Mouse (Mus musculus) neural tube, embryonic 10.5 days (tissue): ENCODE data around the gene Fabp3.

Experiments used
- DNase-seq: peaks from one replicate; pipeline ENCODE4 v3.0.0-alpha.2; 2017; ENCODE audit warnings: low spot score; ENCODE audit errors: extremely low spot score

The Fabp3 gene

DNA sequence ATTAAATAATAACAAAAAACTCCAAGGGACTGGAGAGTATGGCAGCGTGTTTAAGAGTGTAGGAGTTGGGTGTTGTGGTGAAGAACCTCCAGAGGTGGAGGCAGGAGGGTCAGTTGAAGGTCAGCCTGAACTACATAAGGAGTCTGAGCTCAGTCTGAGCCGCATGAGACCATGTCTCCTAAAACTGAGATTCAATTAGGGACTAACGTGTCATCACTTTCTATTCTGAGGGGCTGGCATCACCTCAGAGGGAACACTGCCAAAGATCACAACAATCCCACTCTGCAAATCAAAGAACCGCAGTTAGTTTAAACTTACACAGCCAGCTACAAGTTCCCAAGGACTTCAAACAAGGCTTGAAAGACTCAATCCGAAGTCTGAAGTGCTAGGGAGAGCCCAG lies 15.2 kb downstream of the Fabp3 start:
- DNase-seq, result no peak

DNA sequence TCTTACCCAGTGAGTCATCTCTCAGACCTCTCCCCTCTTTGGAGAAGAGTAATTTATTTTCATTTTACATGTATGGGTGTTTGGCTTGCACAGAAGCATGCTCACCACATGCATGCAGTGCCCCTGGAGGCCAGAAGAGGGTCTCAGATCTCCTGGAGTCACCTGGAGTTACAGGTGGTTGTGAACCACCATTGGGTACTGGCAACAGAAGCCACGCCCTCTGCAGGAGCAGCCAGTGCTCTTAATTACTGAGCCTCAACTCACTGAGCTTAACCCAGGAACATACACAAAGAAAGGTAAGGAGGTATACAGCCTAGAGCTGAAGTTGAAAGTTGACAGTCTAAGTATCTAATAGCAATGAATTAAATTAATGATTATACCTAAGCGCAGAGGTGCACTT lies 17.1 kb downstream of the Fabp3 start:
- no peak for DNase-seq

DNA sequence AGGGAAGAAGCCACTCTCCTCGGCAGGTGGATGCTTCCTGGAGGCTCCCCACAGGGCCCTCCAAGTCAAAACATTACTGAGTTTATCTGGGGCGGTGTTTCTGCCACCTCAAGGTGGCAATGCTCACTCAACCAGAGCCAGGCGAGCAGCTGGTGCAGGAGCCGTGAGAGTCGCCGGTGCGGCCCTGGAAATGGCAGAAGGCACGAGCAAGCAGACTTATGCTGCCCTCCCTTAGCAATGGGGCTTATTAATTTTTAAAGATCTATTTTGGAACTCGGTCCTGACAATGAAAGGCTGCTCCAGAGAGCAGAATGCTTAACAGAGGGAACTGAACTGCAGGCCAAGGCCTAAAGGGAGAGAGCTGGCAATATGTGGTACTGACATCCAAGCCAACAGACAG lies 19.0 kb downstream of the Fabp3 start:
- no peak for DNase-seq

DNA sequence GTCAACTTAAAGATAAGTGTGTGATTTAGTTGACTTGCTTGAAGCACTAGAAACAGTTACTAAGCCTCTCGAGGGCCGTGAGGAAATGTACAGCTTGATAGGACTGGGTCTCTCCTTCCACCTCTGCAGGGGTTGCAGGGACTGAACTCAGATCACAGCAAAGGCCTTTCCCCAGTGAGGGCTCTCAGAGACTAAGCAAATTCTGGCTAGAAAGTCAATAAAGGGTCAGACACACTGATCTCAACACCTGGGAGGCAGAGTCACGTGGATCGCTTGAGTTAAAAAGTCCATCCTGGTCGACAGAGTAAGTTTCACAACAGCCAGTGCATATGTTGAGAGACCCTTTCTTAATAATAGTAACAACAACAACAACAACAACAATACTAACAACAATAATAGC lies 27.5 kb downstream of the Fabp3 start:
- DNase-seq, result no peak

DNA sequence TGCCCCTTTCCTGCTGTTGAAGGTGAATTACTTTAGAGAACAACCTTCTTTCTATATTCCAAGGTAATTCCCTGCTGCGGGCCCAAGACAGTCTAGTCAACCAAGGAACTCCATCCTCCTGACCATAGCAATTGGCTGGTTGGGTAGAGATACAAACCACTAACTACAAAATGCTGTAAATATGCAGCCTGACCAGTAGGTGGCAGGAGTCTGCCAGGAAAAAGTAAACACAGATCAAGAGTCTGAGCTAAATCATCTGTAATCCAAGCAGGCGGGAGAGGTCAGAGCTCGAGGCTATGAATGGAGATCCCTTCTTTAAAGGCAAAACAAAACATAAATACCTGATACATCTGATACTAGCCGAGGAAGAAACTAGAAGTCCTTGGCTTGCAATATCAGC lies 33.3 kb downstream of the Fabp3 start:
- DNase-seq, result peak; percentile 56

DNA sequence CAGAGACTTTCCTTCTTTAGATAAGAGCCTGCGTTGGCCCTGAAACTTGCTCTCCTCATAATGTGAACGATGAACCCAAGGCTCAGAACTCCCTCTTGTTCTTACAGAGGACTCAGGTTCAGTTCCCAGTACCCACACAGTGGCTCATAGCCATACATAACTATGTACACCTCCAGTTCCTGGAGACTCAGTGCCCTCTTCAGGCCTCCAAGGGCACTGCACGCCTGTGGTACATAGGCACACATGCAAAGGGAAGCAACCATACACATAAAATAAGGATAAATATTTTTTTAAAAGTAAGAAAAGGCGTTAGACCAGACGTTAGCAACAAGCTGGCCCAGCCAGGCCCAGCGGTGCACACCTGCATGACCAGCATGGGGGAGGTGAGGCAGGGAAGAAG lies 41.3 kb downstream of the Fabp3 start:
- DNase-seq, result no peak

DNA sequence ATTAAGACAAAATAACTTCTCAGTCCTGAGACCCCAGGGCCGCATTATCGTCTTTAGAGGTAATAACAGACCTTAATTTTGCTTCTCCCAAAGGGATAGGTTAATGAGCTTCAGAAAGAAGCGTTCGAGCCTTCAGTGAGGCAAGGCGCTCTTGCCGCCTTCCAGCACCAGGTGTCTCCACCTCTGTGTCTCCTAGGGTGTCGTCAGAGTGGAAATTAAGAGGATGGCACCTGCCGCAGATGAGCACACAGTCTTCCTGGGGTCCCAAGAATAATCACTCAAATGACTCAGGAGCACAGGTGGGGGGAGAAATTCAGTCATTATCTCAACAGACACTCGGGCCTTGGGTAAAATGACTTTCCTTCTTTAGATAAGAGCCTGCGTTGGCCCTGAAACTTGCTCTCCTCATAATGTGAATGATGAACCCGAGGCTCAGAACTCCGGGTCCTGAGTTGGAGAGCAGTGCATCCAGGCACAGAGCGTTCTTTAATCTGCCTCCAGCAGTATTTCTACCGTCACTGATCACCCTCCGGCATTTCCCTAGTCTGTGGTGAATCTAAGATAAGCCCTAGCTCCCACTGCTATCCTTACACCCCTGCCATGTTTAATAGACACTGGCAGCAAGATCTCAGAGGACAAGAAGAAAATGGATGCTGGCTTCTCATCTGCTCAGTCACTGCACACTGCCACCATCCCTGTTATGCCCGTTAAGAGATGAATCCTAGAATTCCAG lies 42.5 kb downstream of the Fabp3 start:
- DNase-seq, result no peak

DNA sequence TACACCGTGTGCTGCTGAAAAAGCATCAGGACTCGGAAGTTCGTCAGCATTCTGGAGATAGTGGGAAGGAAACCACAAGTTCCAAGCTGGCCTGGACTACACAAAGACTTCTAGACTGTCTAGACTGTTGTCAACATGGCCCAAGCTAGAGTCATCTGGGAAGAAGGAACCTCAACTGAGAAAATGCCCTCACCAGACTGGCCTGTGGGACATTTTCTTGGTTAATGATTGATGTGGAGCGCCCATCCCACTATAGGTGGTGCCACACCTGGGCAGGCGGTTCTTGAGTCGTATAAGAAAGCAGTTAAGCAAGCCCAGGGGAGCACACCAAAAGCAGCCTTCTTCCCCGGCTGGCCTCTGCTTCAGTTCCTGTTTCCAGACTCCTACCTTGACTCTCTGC lies 44.2 kb downstream of the Fabp3 start:
- DNase-seq, result no peak

DNA sequence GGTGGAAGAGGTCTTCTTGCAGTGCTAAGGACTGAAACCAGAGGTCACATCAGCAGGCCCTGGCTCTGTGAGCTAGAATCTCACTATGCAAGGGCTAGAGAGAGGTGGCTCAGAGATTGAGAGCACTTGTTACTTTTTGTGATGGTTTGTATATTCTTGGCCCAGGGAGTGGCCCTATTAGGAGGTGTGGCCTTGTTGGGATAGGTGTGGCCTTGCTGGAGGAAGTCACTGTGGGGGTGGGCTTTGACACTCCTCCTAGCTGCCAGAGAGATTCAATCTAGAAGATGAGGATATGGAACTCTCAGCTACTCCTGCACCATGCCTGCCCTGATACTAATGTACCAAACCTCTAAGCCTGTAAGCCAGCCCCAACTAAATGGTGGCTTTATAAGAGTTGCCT lies 49.6 kb downstream of the Fabp3 start:
- no peak for DNase-seq

DNA sequence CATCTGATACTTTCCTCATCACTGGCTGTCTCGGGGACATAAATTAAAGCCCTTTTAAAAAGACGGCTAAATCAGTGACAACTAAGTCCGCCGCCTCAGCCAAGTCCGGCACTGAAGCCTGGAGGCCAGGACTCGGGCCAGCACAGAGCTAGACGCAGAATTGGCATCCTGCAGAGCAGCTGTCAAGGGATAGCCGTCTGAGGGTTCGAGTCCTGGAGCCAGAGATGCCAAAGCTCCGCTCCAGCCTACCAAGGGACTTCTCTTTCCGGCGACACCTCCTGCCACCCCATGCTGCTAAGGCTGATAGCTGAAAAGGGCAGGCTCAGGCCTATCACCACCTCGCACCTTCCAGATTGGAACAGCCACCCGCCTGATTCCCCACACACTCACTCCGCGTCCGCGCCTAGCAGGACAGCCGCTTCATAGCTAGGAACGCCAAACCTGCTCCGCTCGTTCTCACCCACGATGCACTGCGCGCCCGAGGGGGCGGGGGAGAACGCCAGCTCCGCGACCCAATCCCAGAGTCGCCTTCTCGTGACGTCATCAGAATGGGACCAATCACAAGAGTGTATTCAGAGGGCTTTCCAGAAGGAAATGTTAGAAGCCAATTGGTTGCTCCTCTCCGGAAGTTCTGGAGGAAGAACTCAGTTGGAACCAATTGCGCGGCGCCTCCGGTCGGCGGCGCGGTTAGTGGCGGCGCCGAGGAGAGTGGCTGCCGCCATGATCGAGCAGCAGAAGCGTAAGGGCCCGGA lies 51.3 kb downstream of the Fabp3 start, which contains the start of the genes Zcchc17 and Snrnp40:
Gene Zcchc17, minus strand, starts transcription at position 458 of the 752 bp plus-strand sequence.
Gene Snrnp40, plus strand, starts transcription at position 647 of the 752 bp plus-strand sequence.
- DNase-seq, result peak; percentile 97

DNA sequence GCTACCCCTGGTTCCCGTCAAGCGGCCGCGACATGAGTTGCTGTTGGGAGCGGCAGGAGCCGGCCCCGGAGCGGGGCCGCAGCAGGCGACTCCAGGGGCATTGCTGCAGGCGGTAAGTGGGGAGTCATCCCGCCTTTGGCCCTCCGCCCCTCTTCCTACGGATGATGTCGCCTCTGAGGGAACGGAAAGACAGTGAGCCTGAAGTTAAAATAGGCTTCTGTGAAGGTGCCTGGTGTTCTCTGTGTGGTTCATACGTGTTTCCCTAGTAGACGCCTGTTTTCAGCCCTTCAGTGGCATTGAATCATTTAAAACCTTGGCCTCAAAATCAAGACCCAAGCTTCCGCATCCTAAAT lies 51.8 kb downstream of the Fabp3 start:
- no peak for DNase-seq
